9 mouse cellular contexts compared by ENCODE assay signal in genomic region chr13:107714001-107714400, GRCm38 (mm10).
DNase-seq lines count a peak whose midpoint lies in the region.
"Had no signal": no experiment of that assay in that cellular context is flagged by ENCODE, and none has a peak within 500 bp of the region (broad histone marks: within the 10 kb centered on the region; RNA-seq: fewer than 3 reads in every experiment).

No protein-coding gene starts in this region.

- peak; percentile 71 to 86 for DNase-seq in adrenal gland, adult (ENCODE audit: inconsistent age in 2 of 2, low spot score in 1 of 2)
- DNase-seq in adrenal gland, postnatal 4 days (ENCODE audit: low spot score in 2 of 2): no peak
- DNase-seq in left cerebral cortex, postnatal 4 days: peak; percentile 10
- no peak for DNase-seq in left cerebral cortex, postnatal 36 days (ENCODE audit: low spot score in 2 of 2)
- DNase-seq in MN1 (ENCODE audit: low spot score): peak; percentile 29
- peak; percentile 31 for DNase-seq in fat pad, adult 2 months (ENCODE audit: extremely low read depth, low read depth, low spot score)
- no peak for DNase-seq in gastrocnemius, postnatal 4 days (ENCODE audit: low spot score in 2 of 2)
- no peak for DNase-seq in c-Kit-positive CD71-positive TER-119-positive erythroid progenitor cells, embryonic 14.5 days (ENCODE audit: low spot score)
- DNase-seq: retina, postnatal 1 day had no signal

- intact Hi-C loops in left cerebral cortex, postnatal 4 days (cut with DNase I): no loop called here
- intact Hi-C loops in left cerebral cortex, postnatal 36 days (cut with DNase I): no loop called here

Comparison
In these comparisons a context has a peak if more than half of its experiments do, and no peak if none do; other contexts are left out.
1. DNase-seq: peak in adrenal gland, adult (2 of 2), left cerebral cortex, postnatal 4 days (single experiment), MN1 (single experiment) and fat pad, adult 2 months (single experiment); none in adrenal gland, postnatal 4 days (0 of 2), left cerebral cortex, postnatal 36 days (0 of 2), gastrocnemius, postnatal 4 days (0 of 2) and c-Kit-positive CD71-positive TER-119-positive erythroid progenitor cells, embryonic 14.5 days (single experiment).